Mouse (Mus musculus) liver, embryonic 16.5 days (tissue): ENCODE measurements at regions not wholly inside any gene's neighbourhood (a gene's known extent, or its start where the extent isn't known, plus 50 kb on each side); places are given as distances from the start of the nearest gene placed in this dataset.

Experiments used
- ATAC-seq: fragments of 200-750 bp; cut with Nextera tagmentation; 2 replicates; pipeline ENCODE4 v1.8.0; 2017; ENCODE audit warnings: low read depth, mild to moderate bottlenecking, moderate number of reproducible peaks, moderate library complexity
- H3K27ac ChIP-seq: fragments of 300-500 bp; sonication (generic); 2 replicates; pipeline ENCODE4 v1.5.1; 2014; ENCODE audit warnings: mild to moderate bottlenecking, low read length
- H3K27me3 ChIP-seq: fragments of 300-500 bp; sonication (generic); 2 replicates; pipeline ENCODE4 v1.6.1; 2014; ENCODE audit warnings: low read depth, low read length, mixed read lengths; ENCODE audit not compliant: control insufficient read depth, insufficient read depth
- H3K36me3 ChIP-seq: fragments of 300-500 bp; sonication (generic); 2 replicates; pipeline ENCODE4 v1.6.1; 2014; ENCODE audit warnings: mild to moderate bottlenecking; ENCODE audit not compliant: control insufficient read depth, insufficient read depth
- H3K4me1 ChIP-seq: fragments of 300-500 bp; sonication (generic); 2 replicates; pipeline ENCODE4 v1.6.1; 2014; ENCODE audit warnings: low read depth, low read length, mixed read lengths; ENCODE audit not compliant: control insufficient read depth
- H3K4me2 ChIP-seq: fragments of 300-500 bp; sonication (generic); 2 replicates; pipeline ENCODE4 v1.6.1; 2014; ENCODE audit warnings: low read depth, low read length, mixed read lengths
- H3K4me3 ChIP-seq: fragments of 300-500 bp; sonication (generic); 2 replicates; pipeline ENCODE4 v1.5.1; 2014; ENCODE audit warnings: low read depth, mild to moderate bottlenecking, low read length
- H3K9ac ChIP-seq: fragments of 300-500 bp; sonication (generic); 2 replicates; pipeline ENCODE4 v1.6.1; 2014; ENCODE audit warnings: low read depth, low read length
- H3K9me3 ChIP-seq: fragments of 300-500 bp; sonication (generic); replicated peaks from 2 replicates; pipeline ENCODE4 v1.6.1; 2016; ENCODE audit warnings: low read length; ENCODE audit not compliant: control insufficient read depth
- WGBS: fragments of 180-500 bp; shearing (Covaris S2); extraction: QIAGEN DNeasy Blood & Tissue Kit; methylation state at CpG from one replicate; pipeline ENCODE4 v1.1.7; 2014; ENCODE audit not compliant: insufficient replicate concordance; 5-methylcytosine and 5-hydroxymethylcytosine counted together

- H3K4me2 ChIP-seq: no peak overlapping the region
- H3K9me3 ChIP-seq: no peaks in the 10 kb centered on the region
- H3K27ac ChIP-seq: no peak overlapping the region
- H3K36me3 ChIP-seq: no peaks in the 10 kb centered on the region
- H3K4me1 ChIP-seq: no peaks in the 10 kb centered on the region
- no peak overlapping the region for H3K9ac ChIP-seq
- ATAC-seq: no peak
- H3K4me3 ChIP-seq: no peak overlapping the region
- H3K27me3 ChIP-seq: no peaks in the 10 kb centered on the region
- WGBS: 64% methylated on average over 6 of the region's 6 CpGs
These were observed 381.3 kb downstream of the Zfp536 start for GRCm38 (mm10) chr7:37392122-37392521.

GRCm38 (mm10) chr7:37392604-37393003 is 380.8 kb downstream of the Zfp536 start:
- Histone ChIP-seq H3K4me2 (no peak overlapping the region), H3K36me3 (no peaks in the 10 kb centered on the region), H3K4me1 (no peaks in the 10 kb centered on the region), H3K4me3 (no peak overlapping the region), H3K9me3 (no peaks in the 10 kb centered on the region), H3K27ac (no peak overlapping the region), H3K27me3 (no peaks in the 10 kb centered on the region), H3K9ac (no peak overlapping the region)
- no peak for ATAC-seq
- 68% methylated on average over 8 of the region's 8 CpGs for WGBS

GRCm38 (mm10) chr7:37393071-37393470 is 380.4 kb downstream of the Zfp536 start:
- Histone ChIP-seq H3K9ac (no peak overlapping the region), H3K4me3 (no peak overlapping the region), H3K4me2 (no peak overlapping the region), H3K36me3 (no peaks in the 10 kb centered on the region), H3K9me3 (no peaks in the 10 kb centered on the region), H3K4me1 (no peaks in the 10 kb centered on the region), H3K27me3 (no peaks in the 10 kb centered on the region), H3K27ac (no peak overlapping the region)
- 53% methylated on average over 3 of the region's 3 CpGs for WGBS
- no peak for ATAC-seq

GRCm38 (mm10) chr7:37394965-37395426 is 378.4 kb downstream of the Zfp536 start:
- ATAC-seq: no peak
- 52% methylated on average over 8 of the region's 8 CpGs for WGBS
- H3K9me3 ChIP-seq: no peaks in the 10 kb centered on the region

GRCm38 (mm10) chr7:37395881-37396513 is 377.4 kb downstream of the Zfp536 start:
- no peaks in the 10 kb centered on the region for H3K27me3 ChIP-seq
- no peak for ATAC-seq
- no peak overlapping the region for H3K9ac ChIP-seq
- H3K36me3 ChIP-seq: no peaks in the 10 kb centered on the region
- H3K4me2 ChIP-seq: no peak overlapping the region
- WGBS: 66% methylated on average over 13 of the region's 13 CpGs
- H3K9me3 ChIP-seq: no peaks in the 10 kb centered on the region
- H3K27ac ChIP-seq: no peak overlapping the region
- no peaks in the 10 kb centered on the region for H3K4me1 ChIP-seq
- H3K4me3 ChIP-seq: no peak overlapping the region

More at GRCm38 (mm10) chr7:37394965-37395426, 378.4 kb downstream of the Zfp536 start:
- H3K27ac ChIP-seq: no peak overlapping the region
- no peaks in the 10 kb centered on the region for H3K36me3 ChIP-seq
- H3K4me2 ChIP-seq: no peak overlapping the region
- H3K4me3 ChIP-seq: no peak overlapping the region
- H3K27me3 ChIP-seq: no peaks in the 10 kb centered on the region
- H3K4me1 ChIP-seq: no peaks in the 10 kb centered on the region
- no peak overlapping the region for H3K9ac ChIP-seq

GRCm38 (mm10) chr7:37403483-37403882 is 370.0 kb downstream of the Zfp536 start:
- H3K36me3 ChIP-seq: no peaks in the 10 kb centered on the region
- H3K27me3 ChIP-seq: no peaks in the 10 kb centered on the region
- no peaks in the 10 kb centered on the region for H3K9me3 ChIP-seq
- no peak overlapping the region for H3K4me2 ChIP-seq
- no peak overlapping the region for H3K4me3 ChIP-seq
- ATAC-seq: no peak
- WGBS: 72% methylated on average over 2 of the region's 2 CpGs
- H3K9ac ChIP-seq: no peak overlapping the region
- no peaks in the 10 kb centered on the region for H3K4me1 ChIP-seq
- H3K27ac ChIP-seq: no peak overlapping the region

GRCm38 (mm10) chr7:37413350-37413749 is 360.1 kb downstream of the Zfp536 start:
- Histone ChIP-seq H3K27me3 (no peaks in the 10 kb centered on the region), H3K36me3 (no peaks in the 10 kb centered on the region), H3K9me3 (no peaks in the 10 kb centered on the region), H3K27ac (no peak overlapping the region), H3K9ac (no peak overlapping the region), H3K4me3 (no peak overlapping the region), H3K4me1 (no peaks in the 10 kb centered on the region), H3K4me2 (no peak overlapping the region)
- 60% methylated on average over 4 of the region's 4 CpGs for WGBS
- ATAC-seq: no peak

GRCm38 (mm10) chr7:37421704-37422103 is 351.7 kb downstream of the Zfp536 start:
- WGBS: 63% methylated on average over 10 of the region's 10 CpGs
- H3K9ac ChIP-seq: no peak overlapping the region
- no peaks in the 10 kb centered on the region for H3K4me1 ChIP-seq
- no peak overlapping the region for H3K4me3 ChIP-seq
- H3K36me3 ChIP-seq: no peaks in the 10 kb centered on the region
- H3K27me3 ChIP-seq: no peaks in the 10 kb centered on the region
- no peak overlapping the region for H3K27ac ChIP-seq
- H3K4me2 ChIP-seq: no peak overlapping the region
- ATAC-seq: no peak
- no peaks in the 10 kb centered on the region for H3K9me3 ChIP-seq
